Mouse (Mus musculus): ENCODE results near the gene Galk2.

Gene Galk2

GRCm38 (mm10) chr2:125858521-125859280 is at the start of gene Galk2, which contains the start of gene Cops2:
Gene Galk2, plus strand, starts transcription at chr2:125859109.
Gene Cops2, minus strand, starts transcription at chr2:125859139.
- peak; percentile 97 for DNase-seq (ENCODE audit: low spot score)

- no peak for DNase-seq (ENCODE audit: low spot score)
Measured at GRCm38 (mm10) chr2:125809551-125809950, 49.4 kb upstream of the Galk2 start.

GRCm38 (mm10) chr2:125811332-125811731 is 47.6 kb upstream of the Galk2 start:
- DNase-seq (ENCODE audit: low spot score) = no peak

GRCm38 (mm10) chr2:125813972-125814595 is 44.8 kb upstream of the Galk2 start:
- DNase-seq (ENCODE audit: low spot score) = no peak

- no peak for DNase-seq (ENCODE audit: low spot score)
Measured at GRCm38 (mm10) chr2:125820397-125820796, 38.5 kb upstream of the Galk2 start.

- DNase-seq (ENCODE audit: low spot score) = no peak
Measured at GRCm38 (mm10) chr2:125826201-125826600, 32.7 kb upstream of the Galk2 start.

GRCm38 (mm10) chr2:125827898-125828297 is 31.0 kb upstream of the Galk2 start:
- no peak for DNase-seq (ENCODE audit: low spot score)

- no peak for DNase-seq (ENCODE audit: low spot score)
Measured at GRCm38 (mm10) chr2:125829924-125830323, 29.0 kb upstream of the Galk2 start.

GRCm38 (mm10) chr2:125838091-125838490 is 20.8 kb upstream of the Galk2 start:
- DNase-seq (ENCODE audit: low spot score) = no peak

- no peak for DNase-seq (ENCODE audit: low spot score)
Measured at GRCm38 (mm10) chr2:125838708-125839284, 20.1 kb upstream of the Galk2 start.

- DNase-seq (ENCODE audit: low spot score) = no peak
Measured at GRCm38 (mm10) chr2:125851237-125851636, 7.7 kb upstream of the Galk2 start.

- DNase-seq (ENCODE audit: low spot score) = no peak
Measured at GRCm38 (mm10) chr2:125857707-125858106, 1.2 kb upstream of the Galk2 start.

- DNase-seq (ENCODE audit: low spot score) = no peak
Measured at GRCm38 (mm10) chr2:125863799-125864198, 4.9 kb downstream of the Galk2 start.

GRCm38 (mm10) chr2:125864551-125864950 is 5.6 kb downstream of the Galk2 start:
- DNase-seq (ENCODE audit: low spot score) = no peak

- no peak for DNase-seq (ENCODE audit: low spot score)
Measured at GRCm38 (mm10) chr2:125865585-125865984, 6.7 kb downstream of the Galk2 start.

GRCm38 (mm10) chr2:125866058-125866740 is 7.3 kb downstream of the Galk2 start:
- peak; percentile 72 for DNase-seq (ENCODE audit: low spot score)

GRCm38 (mm10) chr2:125868301-125868700 is 9.4 kb downstream of the Galk2 start:
- no peak for DNase-seq (ENCODE audit: low spot score)

GRCm38 (mm10) chr2:125870159-125870558 is 11.2 kb downstream of the Galk2 start:
- DNase-seq (ENCODE audit: low spot score) = no peak

GRCm38 (mm10) chr2:125885891-125886576 is 27.1 kb downstream of the Galk2 start:
- DNase-seq (ENCODE audit: low spot score) = no peak

- peak; percentile 58 for DNase-seq (ENCODE audit: low spot score)
Measured at GRCm38 (mm10) chr2:125893096-125893495, 34.2 kb downstream of the Galk2 start.

- no peak for DNase-seq (ENCODE audit: low spot score)
Measured at GRCm38 (mm10) chr2:125895099-125895498, 36.2 kb downstream of the Galk2 start.

- DNase-seq (ENCODE audit: low spot score) = no peak
Measured at GRCm38 (mm10) chr2:125896355-125896754, 37.4 kb downstream of the Galk2 start.

Data from retina, embryonic 14.5 days (tissue).